Mouse (Mus musculus) central nervous system, embryonic 14 days (tissue): ENCODE measurements around the gene Foxf2. TPM values are rescaled to one million over a fixed set of nuclear protein-coding genes. Genes with fewer than 3 reads are reported as not detected.

Experiments
- polyA plus RNA-seq: library from polyadenylated mRNA; depleted of rRNA; stranded (reverse); fragments of >200 nt; gene quantifications from 2 replicates; pipeline ENCODE4 v1.2.3, GENCODE M21; 2012; rRNA removed

Foxf2 gene
- 9.9 and 12.4 TPM in 2 replicates for polyA plus RNA-seq

GRCm38 (mm10) chr13:31625333-31626101 lies at the start of gene Foxf2:
TSS of gene Foxf2 (plus strand) at chr13:31625816.

Other genes with a start within 250 kb of the Foxf2 start
- gene Foxq1, start 69.7 kb upstream of the Foxf2 start, polyA plus RNA-seq = 3.8 and 4.7 TPM in 2 replicates
- gene A530084C06Rik, start 66.5 kb upstream of the Foxf2 start, polyA plus RNA-seq = 0.72 and 0.73 TPM in 2 replicates
- 4.9 and 9.4 TPM in 2 replicates for gene Foxc1, start 180.8 kb downstream of the Foxf2 start, polyA plus RNA-seq